Mouse (Mus musculus): ENCODE measurements around the gene Catsper1.

DNA sequence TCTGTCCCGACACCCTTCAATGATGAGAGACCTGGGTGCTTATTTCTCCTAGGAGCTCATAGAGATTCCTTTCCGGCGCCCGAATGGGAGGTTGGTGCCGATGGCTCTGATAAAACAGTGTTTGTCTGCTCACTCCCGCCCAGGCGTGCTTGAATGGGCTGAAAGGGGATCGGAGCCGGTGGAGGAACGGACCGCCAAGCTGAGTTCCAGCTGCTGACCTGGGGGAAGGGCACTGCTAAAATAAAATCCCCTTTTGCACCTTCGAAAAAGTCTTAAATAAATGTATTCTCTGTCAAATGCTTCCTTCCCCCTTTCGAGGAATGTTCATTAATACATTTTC lies 39.8 kb upstream of the Catsper1 start:
- TF ChIP-seq CTCF (IDR thresholded peaks at IDR 0.05; ENCODE audit: low read depth, low read length) (no peak), POLR2AphosphoS5 (IDR thresholded peaks at IDR 0.05; ENCODE audit: insufficient replicate concordance, low read depth, low read length) (no peak), GATA1 (IDR thresholded peaks at IDR 0.05; ENCODE audit: borderline replicate concordance, low read length) (no peak), TAL1 (conservative IDR thresholded peaks at IDR 0.05; ENCODE audit: low read depth, low read length) (no peak)
